8 mouse cellular contexts compared by ENCODE assay signal in genomic region chr3:151437693-151438092, GRCm38 (mm10). TPM values are rescaled to one million over a fixed set of nuclear protein-coding genes. Genes with fewer than 3 reads are reported as not detected.
DNase-seq lines count a peak whose midpoint lies in the region; ATAC-seq lines count a peak whose summit lies in the region.

Adgrl4 (plus strand) TSS chr3:151437887.

- no peaks in the 10 kb centered on the region for H3K9me3 ChIP-seq in embryonic facial prominence, embryonic 10.5 days
- no peaks in the 10 kb centered on the region for H3K9me3 ChIP-seq in midbrain, embryonic 14.5 days (ENCODE audit: control insufficient read depth, low read length)

- H3K4me1 ChIP-seq in embryonic facial prominence, embryonic 10.5 days: peaks cover 9% of the 10 kb centered on the region
- H3K4me1 ChIP-seq in midbrain, embryonic 14.5 days (ENCODE audit: control insufficient read depth, insufficient read depth, low read length): peaks cover 6% of the 10 kb centered on the region; the same call in 1 of the 2 replicates

- 2% methylated on average over 17 of the region's 17 CpGs for WGBS in embryonic facial prominence, embryonic 10.5 days
- WGBS in midbrain, embryonic 14.5 days: 4% methylated on average over 17 of the region's 17 CpGs

- H3K4me3 ChIP-seq in embryonic facial prominence, embryonic 10.5 days: peak within 1 kb of the TSS; percentile 55
- H3K4me3 ChIP-seq in midbrain, embryonic 14.5 days (replicated peaks; ENCODE audit: low read depth, low read length): peak within 1 kb of the TSS; percentile 21

- H3K9ac ChIP-seq in midbrain, embryonic 14.5 days (replicated peaks; ENCODE audit: low read length): peak within 1 kb of the TSS; percentile 43; the same call in 1 of the 2 replicates

- DNase-seq in adrenal gland, adult 8-10 months: peak; percentile 38
- peak; percentile 57 for DNase-seq in embryonic facial prominence, embryonic 10.5 days (ENCODE audit: low spot score)
- DNase-seq in heart, adult 8-10 months (ENCODE audit: low spot score): peak; percentile 67
- DNase-seq in kidney, adult 18-20 months: peak; percentile 57
- peak; percentile 31 for DNase-seq in liver
- peak; percentile 26 for DNase-seq in midbrain, embryonic 14.5 days
- no peak for DNase-seq in cerebellum, adult 9-11 months
- DNase-seq in frontal cortex, postnatal 36 days (ENCODE audit: low spot score in 2 of 2): no peak

- H3K27ac ChIP-seq in embryonic facial prominence, embryonic 10.5 days (replicated peaks): peak within 1 kb of the TSS; percentile 76
- H3K27ac ChIP-seq in midbrain, embryonic 14.5 days (replicated peaks; ENCODE audit: low read depth, low read length): no peak within 1 kb of the TSS

- H3K4me2 ChIP-seq in midbrain, embryonic 14.5 days (ENCODE audit: low read length): peak within 1 kb of the TSS; percentile 50

- H3K27me3 ChIP-seq in embryonic facial prominence, embryonic 10.5 days (replicated peaks; ENCODE audit: low read depth, poor library complexity, severe bottlenecking): 0 out of 2 replicates have a peak, but pooled peaks cover 4% of the 10 kb centered on the region
- no peaks in the 10 kb centered on the region for H3K27me3 ChIP-seq in midbrain, embryonic 14.5 days (ENCODE audit: control insufficient read depth, insufficient read depth, low read length)

- ATAC-seq in midbrain, embryonic 14.5 days (ENCODE audit: low FRiP score, low TSS enrichment): peak; percentile 40; the same call in 1 of the 2 replicates

- no peaks in the 10 kb centered on the region for H3K36me3 ChIP-seq in embryonic facial prominence, embryonic 10.5 days (replicated peaks)
- H3K36me3 ChIP-seq in midbrain, embryonic 14.5 days (ENCODE audit: control insufficient read depth, insufficient read depth, low read length): no peaks in the 10 kb centered on the region

RNA-seq across cellular contexts. Expression of gene Adgrl4, which starts in this region (rescaled TPM):
- 100 to 1,000 TPM in 1 of 4 experiments, 10 to 100 TPM in 3; 66.8 to 100 (median 93.7) TPM for total RNA-seq in adrenal gland, adult 8-10 months (2022)
- 5.0 TPM in 2 replicates for polyA plus RNA-seq in embryonic facial prominence, embryonic 10.5 days (2016; fragmentation: Nextera tagmentation; extraction: Ambion mirVana)
- 10 to 100 TPM; 56.5 to 77.5 (median 68.1) TPM for total RNA-seq in heart, adult 8-10 months (2022)
- 12.2 and 15.5 TPM in 2 replicates for polyA plus RNA-seq in midbrain, embryonic 14.5 days (2014; fragmentation: Nextera tagmentation; extraction: Ambion mirVana)

Comparison
In these comparisons a context has a peak if more than half of its experiments do, and no peak if none do; other contexts are left out.
1. DNase-seq: peak in adrenal gland, adult 8-10 months (single experiment), embryonic facial prominence, embryonic 10.5 days (single experiment), heart, adult 8-10 months (single experiment), kidney, adult 18-20 months (single experiment), liver (single experiment) and midbrain, embryonic 14.5 days (single experiment); none in cerebellum, adult 9-11 months (single experiment) and frontal cortex, postnatal 36 days (0 of 2).